Mouse (Mus musculus): Measurements from ENCODE around the gene Scn11a. TPM values are rescaled to one million over a fixed set of nuclear protein-coding genes. Genes with fewer than 3 reads are reported as not detected.

The Scn11a gene
- polyA plus RNA-seq, 1 experiment: 0.09 TPM

DNA sequence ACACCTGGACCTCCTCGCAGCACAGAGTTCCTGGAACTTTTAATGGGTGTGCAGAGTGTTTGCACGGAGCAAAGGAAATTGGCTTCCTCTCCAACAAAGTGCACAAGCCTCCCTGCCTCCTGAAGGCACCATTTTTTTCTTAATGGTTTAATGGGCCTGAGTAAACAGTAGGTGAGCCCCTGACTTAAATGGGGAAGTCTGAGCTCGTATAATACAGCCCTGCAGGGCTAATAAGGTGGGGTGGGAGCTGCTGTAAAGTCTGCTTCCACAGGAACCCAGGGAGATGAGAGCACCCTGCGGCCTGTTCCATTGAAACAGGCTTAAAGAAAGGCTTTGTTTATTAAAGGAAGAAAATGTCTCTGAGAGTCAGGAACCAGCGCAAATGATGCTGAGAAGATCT is 19.5 kb upstream of the Scn11a start:
- WGBS: 19% methylated on average over 5 of the region's 5 CpGs
- Histone ChIP-seq H3K27me3 (ENCODE audit: control insufficient read depth, insufficient read depth, low read length) (no peaks in the 10 kb centered on the region), H3K27ac (ENCODE audit: insufficient read depth, low read depth, low read length) (no peak overlapping the region), H3K4me3 (ENCODE audit: low read depth, low read length) (no peak overlapping the region), H3K4me1 (ENCODE audit: control insufficient read depth, insufficient read depth, insufficient read length, low read length) (peaks cover 2% of the 10 kb centered on the region; the same call in 1 of the 2 replicates), H3K36me3 (ENCODE audit: control insufficient read depth, insufficient read depth, low read length) (no peaks in the 10 kb centered on the region)
- TF ChIP-seq POLR2A (IDR thresholded peaks at IDR 0.05; ENCODE audit: low read depth, low read length) (no peak), CTCF (IDR thresholded peaks at IDR 0.05; ENCODE audit: extremely low read depth, insufficient read length, insufficient replicate concordance, low read depth, low read length) (no peak)

DNA sequence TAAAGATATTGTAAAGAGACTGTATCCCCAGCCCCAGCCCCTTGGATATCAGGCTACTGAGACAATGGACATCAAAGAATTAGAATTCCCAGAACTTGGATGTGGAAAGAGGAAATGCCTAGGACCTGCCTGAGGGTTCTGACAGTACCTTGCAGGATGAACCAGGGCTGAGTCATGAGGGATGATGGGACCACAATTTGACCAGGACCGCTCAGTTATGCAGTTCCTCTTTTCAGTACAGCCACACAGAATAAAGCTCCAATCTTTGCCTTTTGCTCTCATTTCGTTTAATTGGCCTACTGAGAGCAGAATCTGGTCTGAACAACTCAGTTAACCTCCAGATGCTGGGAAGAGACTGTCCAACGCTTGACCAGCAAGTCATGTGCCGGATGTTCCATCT is 18.3 kb upstream of the Scn11a start:
- TF ChIP-seq CTCF (IDR thresholded peaks at IDR 0.05; ENCODE audit: extremely low read depth, insufficient read length, insufficient replicate concordance, low read depth, low read length): no peak
- no peak for TF ChIP-seq POLR2A (IDR thresholded peaks at IDR 0.05; ENCODE audit: low read depth, low read length)
- Histone ChIP-seq H3K4me1 (ENCODE audit: control insufficient read depth, insufficient read depth, insufficient read length, low read length) (peaks cover 2% of the 10 kb centered on the region; the same call in 1 of the 2 replicates), H3K27me3 (ENCODE audit: control insufficient read depth, insufficient read depth, low read length) (no peaks in the 10 kb centered on the region), H3K36me3 (ENCODE audit: control insufficient read depth, insufficient read depth, low read length) (no peaks in the 10 kb centered on the region), H3K4me3 (ENCODE audit: low read depth, low read length) (no peak overlapping the region), H3K27ac (ENCODE audit: insufficient read depth, low read depth, low read length) (no peak overlapping the region)
- 74% methylated on average over 4 of the region's 4 CpGs for WGBS

GRCm38 (mm10) chr9:119842541-119843169 is 17.4 kb upstream of the Scn11a start:
- no peak overlapping the region for H3K4me3 ChIP-seq (ENCODE audit: low read depth, low read length)
- H3K36me3 ChIP-seq (ENCODE audit: control insufficient read depth, insufficient read depth, low read length): no peaks in the 10 kb centered on the region
- H3K4me1 ChIP-seq (ENCODE audit: control insufficient read depth, insufficient read depth, insufficient read length, low read length): peaks cover 2% of the 10 kb centered on the region; the same call in 1 of the 2 replicates
- WGBS: 46% methylated on average over 4 of the region's 4 CpGs
- TF ChIP-seq POLR2A (IDR thresholded peaks at IDR 0.05; ENCODE audit: low read depth, low read length) (no peak), CTCF (IDR thresholded peaks at IDR 0.05; ENCODE audit: extremely low read depth, insufficient read length, insufficient replicate concordance, low read depth, low read length) (no peak)
- H3K27me3 ChIP-seq (ENCODE audit: control insufficient read depth, insufficient read depth, low read length): no peaks in the 10 kb centered on the region
- no peak overlapping the region for H3K27ac ChIP-seq (ENCODE audit: insufficient read depth, low read depth, low read length)

- peaks cover 2% of the 10 kb centered on the region; the same call in 1 of the 2 replicates for H3K4me1 ChIP-seq (ENCODE audit: control insufficient read depth, insufficient read depth, insufficient read length, low read length)
- no peaks in the 10 kb centered on the region for H3K36me3 ChIP-seq (ENCODE audit: control insufficient read depth, insufficient read depth, low read length)
- WGBS: 33% methylated on average over 6 of the region's 6 CpGs
Observed at GRCm38 (mm10) chr9:119842091-119842490, 16.8 kb upstream of the Scn11a start.

DNA sequence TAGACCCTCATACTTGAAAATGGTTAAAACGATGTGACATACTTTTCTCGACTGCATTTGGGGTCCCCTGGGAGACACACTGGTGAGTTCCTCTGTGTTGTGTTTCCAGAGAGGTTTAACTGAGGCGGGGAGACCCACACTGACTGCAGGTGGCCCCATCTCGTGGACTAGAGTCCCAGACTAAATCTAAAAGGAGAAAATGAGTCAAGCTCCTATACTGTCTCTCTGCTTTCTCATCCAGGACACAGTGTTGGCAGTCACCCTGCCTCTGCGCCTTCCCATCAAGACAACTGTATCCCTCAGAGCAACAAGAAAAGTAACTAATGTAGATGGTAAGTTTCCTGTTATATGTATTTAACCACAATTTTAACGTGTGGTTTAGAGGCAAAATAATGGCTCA is 15.9 kb upstream of the Scn11a start:
- no peak for TF ChIP-seq POLR2A (IDR thresholded peaks at IDR 0.05; ENCODE audit: low read depth, low read length)
- TF ChIP-seq CTCF (IDR thresholded peaks at IDR 0.05; ENCODE audit: extremely low read depth, insufficient read length, insufficient replicate concordance, low read depth, low read length): no peak

More at GRCm38 (mm10) chr9:119842091-119842490, 16.8 kb upstream of the Scn11a start:
- Histone ChIP-seq H3K4me3 (ENCODE audit: low read depth, low read length) (no peak overlapping the region), H3K27ac (ENCODE audit: insufficient read depth, low read depth, low read length) (no peak overlapping the region), H3K27me3 (ENCODE audit: control insufficient read depth, insufficient read depth, low read length) (no peaks in the 10 kb centered on the region)
- TF ChIP-seq POLR2A (IDR thresholded peaks at IDR 0.05; ENCODE audit: low read depth, low read length) (no peak), CTCF (IDR thresholded peaks at IDR 0.05; ENCODE audit: extremely low read depth, insufficient read length, insufficient replicate concordance, low read depth, low read length) (no peak)

DNA sequence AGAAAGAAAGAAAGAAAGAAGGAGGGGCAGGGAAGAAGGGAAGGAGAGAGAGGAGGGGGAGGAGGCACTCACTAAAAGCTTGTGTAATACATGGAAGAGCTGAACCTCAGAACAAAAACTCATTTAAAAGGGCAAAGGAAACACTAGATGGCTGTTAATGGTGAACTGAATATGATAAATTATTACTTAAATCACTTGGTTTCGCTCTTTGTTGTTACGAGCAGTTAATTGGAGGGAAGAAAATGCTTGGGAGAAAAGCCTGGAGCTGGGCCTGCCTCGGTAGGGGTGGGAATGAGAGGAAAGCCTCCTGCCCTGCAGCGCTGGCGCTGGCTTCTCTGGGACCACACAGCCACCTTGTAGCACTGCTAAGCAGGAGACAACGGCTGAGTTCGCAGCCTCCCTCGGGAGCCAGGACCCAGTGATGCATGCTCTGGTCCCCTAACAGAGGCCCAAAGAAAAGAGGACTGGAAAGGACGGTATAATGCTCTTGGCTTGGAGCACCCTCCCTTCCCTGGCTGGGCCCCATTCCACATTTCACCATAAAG is 10.4 kb upstream of the Scn11a start:
- no peak overlapping the region for H3K4me3 ChIP-seq (ENCODE audit: low read depth, low read length)
- no peaks in the 10 kb centered on the region for H3K4me1 ChIP-seq (ENCODE audit: control insufficient read depth, insufficient read depth, insufficient read length, low read length)
- H3K36me3 ChIP-seq (ENCODE audit: control insufficient read depth, insufficient read depth, low read length): no peaks in the 10 kb centered on the region
- no peaks in the 10 kb centered on the region for H3K27me3 ChIP-seq (ENCODE audit: control insufficient read depth, insufficient read depth, low read length)
- TF ChIP-seq CTCF (IDR thresholded peaks at IDR 0.05; ENCODE audit: extremely low read depth, insufficient read length, insufficient replicate concordance, low read depth, low read length) (no peak), POLR2A (IDR thresholded peaks at IDR 0.05; ENCODE audit: low read depth, low read length) (no peak)
- WGBS: 62% methylated on average over 9 of the region's 9 CpGs
- no peak overlapping the region for H3K27ac ChIP-seq (ENCODE audit: insufficient read depth, low read depth, low read length)

More for the DNA sequence above, 15.9 kb upstream of the Scn11a start:
- H3K27me3 ChIP-seq (ENCODE audit: control insufficient read depth, insufficient read depth, low read length): no peaks in the 10 kb centered on the region
- no peaks in the 10 kb centered on the region for H3K36me3 ChIP-seq (ENCODE audit: control insufficient read depth, insufficient read depth, low read length)
- 58% methylated on average over 6 of the region's 6 CpGs for WGBS
- H3K4me3 ChIP-seq (ENCODE audit: low read depth, low read length): no peak overlapping the region
- no peak overlapping the region for H3K27ac ChIP-seq (ENCODE audit: insufficient read depth, low read depth, low read length)
- H3K4me1 ChIP-seq (ENCODE audit: control insufficient read depth, insufficient read depth, insufficient read length, low read length): peaks cover 2% of the 10 kb centered on the region; the same call in 1 of the 2 replicates

DNA sequence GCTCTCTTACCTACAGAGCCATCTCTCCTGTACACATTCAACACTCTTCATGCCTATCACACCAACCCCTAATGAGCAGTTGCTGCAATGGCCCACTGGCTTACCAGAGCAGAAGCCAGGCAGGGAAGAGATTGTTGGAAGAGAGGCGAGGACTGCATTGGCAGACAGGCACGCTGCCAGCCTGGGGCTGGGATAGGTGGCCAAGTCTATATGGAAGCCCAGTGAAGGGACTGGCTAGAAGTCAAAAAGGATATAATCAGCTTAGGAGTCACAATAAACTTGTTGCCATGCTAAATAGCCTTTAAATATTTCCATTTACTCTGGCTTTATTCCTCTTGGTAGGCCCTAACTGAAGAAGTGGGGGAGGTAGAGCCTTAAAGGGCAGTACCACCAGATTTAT is 5.7 kb upstream of the Scn11a start:
- H3K27ac ChIP-seq (ENCODE audit: insufficient read depth, low read depth, low read length): no peak overlapping the region
- H3K4me1 ChIP-seq (ENCODE audit: control insufficient read depth, insufficient read depth, insufficient read length, low read length): no peaks in the 10 kb centered on the region
- no peaks in the 10 kb centered on the region for H3K36me3 ChIP-seq (ENCODE audit: control insufficient read depth, insufficient read depth, low read length)
- H3K27me3 ChIP-seq (ENCODE audit: control insufficient read depth, insufficient read depth, low read length): no peaks in the 10 kb centered on the region
- WGBS: 68% methylated on average over 2 of the region's 2 CpGs
- TF ChIP-seq POLR2A (IDR thresholded peaks at IDR 0.05; ENCODE audit: low read depth, low read length) (no peak), CTCF (IDR thresholded peaks at IDR 0.05; ENCODE audit: extremely low read depth, insufficient read length, insufficient replicate concordance, low read depth, low read length) (no peak)
- H3K4me3 ChIP-seq (ENCODE audit: low read depth, low read length): no peak overlapping the region
